Mouse (Mus musculus): ENCODE measurements around the gene Anapc15-ps. TPM values are rescaled to one million over a fixed set of nuclear protein-coding genes. Genes with fewer than 3 reads are reported as not detected.

Gene Anapc15-ps
- polyA plus RNA-seq, 1 experiment from 2014 or later: not detected

GRCm38 (mm10) chr10:95706867-95707266 is 33.6 kb upstream of the Anapc15-ps start:
- H3K9me3 ChIP-seq (replicated peaks): no peaks in the 10 kb centered on the region
- H3K27ac ChIP-seq: no peak overlapping the region
- H3K9ac ChIP-seq: no peak overlapping the region
- H3K36me3 ChIP-seq: no peaks in the 10 kb centered on the region
- no peaks in the 10 kb centered on the region for H3K27me3 ChIP-seq
- H3K4me1 ChIP-seq (replicated peaks): no peaks in the 10 kb centered on the region
- ATAC-seq (ENCODE audit: low read depth): no peak
- no peak overlapping the region for H3K4me3 ChIP-seq (replicated peaks)
- no peak for DNase-seq
- WGBS (ENCODE audit: insufficient replicate concordance): 66% methylated on average over 9 of the region's 9 CpGs
- no peak overlapping the region for H3K4me2 ChIP-seq

- no peak for ATAC-seq (ENCODE audit: low read depth)
- 60% methylated on average over 3 of the region's 3 CpGs for WGBS (ENCODE audit: insufficient replicate concordance)
- H3K27ac ChIP-seq: no peak overlapping the region
These were observed 32.5 kb upstream of the Anapc15-ps start for GRCm38 (mm10) chr10:95705747-95706146.

GRCm38 (mm10) chr10:95704847-95705246 is 31.6 kb upstream of the Anapc15-ps start:
- no peak for DNase-seq
- 79% methylated on average over 6 of the region's 6 CpGs for WGBS (ENCODE audit: insufficient replicate concordance)
- no peak overlapping the region for H3K9ac ChIP-seq

More at GRCm38 (mm10) chr10:95705747-95706146, 32.5 kb upstream of the Anapc15-ps start:
- H3K9me3 ChIP-seq (replicated peaks): no peaks in the 10 kb centered on the region
- no peak overlapping the region for H3K4me3 ChIP-seq (replicated peaks)
- H3K4me2 ChIP-seq: no peak overlapping the region
- no peaks in the 10 kb centered on the region for H3K4me1 ChIP-seq (replicated peaks)
- no peak for DNase-seq
- no peaks in the 10 kb centered on the region for H3K27me3 ChIP-seq
- H3K36me3 ChIP-seq: no peaks in the 10 kb centered on the region
- H3K9ac ChIP-seq: no peak overlapping the region

GRCm38 (mm10) chr10:95703730-95704129 is 30.5 kb upstream of the Anapc15-ps start:
- ATAC-seq (ENCODE audit: low read depth): no peak
- Histone ChIP-seq H3K9ac (no peak overlapping the region), H3K9me3 (replicated peaks) (no peaks in the 10 kb centered on the region), H3K27ac (no peak overlapping the region), H3K4me2 (no peak overlapping the region), H3K4me3 (replicated peaks) (no peak overlapping the region), H3K36me3 (no peaks in the 10 kb centered on the region), H3K27me3 (no peaks in the 10 kb centered on the region), H3K4me1 (replicated peaks) (no peaks in the 10 kb centered on the region)
- 71% methylated on average over 5 of the region's 5 CpGs for WGBS (ENCODE audit: insufficient replicate concordance)
- DNase-seq: no peak

More at GRCm38 (mm10) chr10:95704847-95705246, 31.6 kb upstream of the Anapc15-ps start:
- Histone ChIP-seq H3K27me3 (no peaks in the 10 kb centered on the region), H3K4me1 (replicated peaks) (no peaks in the 10 kb centered on the region), H3K4me3 (replicated peaks) (no peak overlapping the region), H3K4me2 (no peak overlapping the region), H3K27ac (no peak overlapping the region), H3K36me3 (no peaks in the 10 kb centered on the region), H3K9me3 (replicated peaks) (no peaks in the 10 kb centered on the region)
- ATAC-seq (ENCODE audit: low read depth): no peak

GRCm38 (mm10) chr10:95700422-95700821 is 27.2 kb upstream of the Anapc15-ps start:
- Histone ChIP-seq H3K4me1 (replicated peaks) (no peaks in the 10 kb centered on the region), H3K9me3 (replicated peaks) (no peaks in the 10 kb centered on the region), H3K27ac (no peak overlapping the region), H3K9ac (no peak overlapping the region), H3K36me3 (no peaks in the 10 kb centered on the region), H3K4me3 (replicated peaks) (no peak overlapping the region), H3K27me3 (no peaks in the 10 kb centered on the region), H3K4me2 (no peak overlapping the region)
- no peak for ATAC-seq (ENCODE audit: low read depth)
- no peak for DNase-seq
- WGBS (ENCODE audit: insufficient replicate concordance): 72% methylated on average over 4 of the region's 4 CpGs

GRCm38 (mm10) chr10:95698920-95699714 is 25.9 kb upstream of the Anapc15-ps start:
- H3K4me2 ChIP-seq: no peak overlapping the region
- H3K36me3 ChIP-seq: no peaks in the 10 kb centered on the region
- no peaks in the 10 kb centered on the region for H3K4me1 ChIP-seq (replicated peaks)
- WGBS (ENCODE audit: insufficient replicate concordance): 61% methylated on average over 8 of the region's 8 CpGs
- H3K4me3 ChIP-seq (replicated peaks): no peak overlapping the region
- no peak overlapping the region for H3K27ac ChIP-seq
- no peak overlapping the region for H3K9ac ChIP-seq
- no peak for DNase-seq
- H3K27me3 ChIP-seq: no peaks in the 10 kb centered on the region
- no peak for ATAC-seq (ENCODE audit: low read depth)
- no peaks in the 10 kb centered on the region for H3K9me3 ChIP-seq (replicated peaks)

GRCm38 (mm10) chr10:95696253-95696641 is 23.0 kb upstream of the Anapc15-ps start:
- Histone ChIP-seq H3K27me3 (no peaks in the 10 kb centered on the region), H3K9ac (no peak overlapping the region), H3K27ac (no peak overlapping the region), H3K36me3 (no peaks in the 10 kb centered on the region), H3K4me3 (replicated peaks) (no peak overlapping the region), H3K4me2 (no peak overlapping the region), H3K4me1 (replicated peaks) (no peaks in the 10 kb centered on the region), H3K9me3 (replicated peaks) (no peaks in the 10 kb centered on the region)
- ATAC-seq (ENCODE audit: low read depth) (no peak), DNase-seq (no peak)
- WGBS (ENCODE audit: insufficient replicate concordance): 58% methylated on average over 3 of the region's 3 CpGs

- H3K4me1 ChIP-seq (replicated peaks): no peaks in the 10 kb centered on the region
- H3K27me3 ChIP-seq: no peaks in the 10 kb centered on the region
- ATAC-seq (ENCODE audit: low read depth) (no peak), DNase-seq (no peak)
- H3K36me3 ChIP-seq: no peaks in the 10 kb centered on the region
- 72% methylated on average over 18 of the region's 18 CpGs for WGBS (ENCODE audit: insufficient replicate concordance)
- no peak overlapping the region for H3K4me3 ChIP-seq (replicated peaks)
- H3K9ac ChIP-seq: no peak overlapping the region
- H3K27ac ChIP-seq: no peak overlapping the region
- no peaks in the 10 kb centered on the region for H3K9me3 ChIP-seq (replicated peaks)
- no peak overlapping the region for H3K4me2 ChIP-seq
These were observed 22.5 kb upstream of the Anapc15-ps start for GRCm38 (mm10) chr10:95695603-95696252.

GRCm38 (mm10) chr10:95694559-95695251 is 21.5 kb upstream of the Anapc15-ps start:
- Histone ChIP-seq H3K9ac (no peak overlapping the region), H3K27me3 (no peaks in the 10 kb centered on the region), H3K4me3 (replicated peaks) (no peak overlapping the region), H3K4me1 (replicated peaks) (no peaks in the 10 kb centered on the region; the same call in 1 of the 2 replicates), H3K27ac (no peak overlapping the region), H3K36me3 (no peaks in the 10 kb centered on the region), H3K9me3 (replicated peaks) (no peaks in the 10 kb centered on the region), H3K4me2 (no peak overlapping the region)
- ATAC-seq (ENCODE audit: low read depth) (no peak), DNase-seq (no peak)
- WGBS (ENCODE audit: insufficient replicate concordance): 72% methylated on average over 12 of the region's 12 CpGs

- no peaks in the 10 kb centered on the region for H3K9me3 ChIP-seq (replicated peaks)
- WGBS (ENCODE audit: insufficient replicate concordance): 81% methylated on average over 4 of the region's 4 CpGs
These were observed 18.1 kb upstream of the Anapc15-ps start for GRCm38 (mm10) chr10:95691347-95691746.

GRCm38 (mm10) chr10:95689833-95690232 is 16.6 kb upstream of the Anapc15-ps start:
- ATAC-seq (ENCODE audit: low read depth) (peak; percentile 45; the same call in 1 of the 2 replicates), DNase-seq (no peak)
- Histone ChIP-seq H3K9me3 (replicated peaks) (no peaks in the 10 kb centered on the region), H3K9ac (no peak overlapping the region), H3K27me3 (no peaks in the 10 kb centered on the region), H3K4me2 (no peak overlapping the region), H3K4me3 (replicated peaks) (no peak overlapping the region), H3K27ac (no peak overlapping the region), H3K36me3 (no peaks in the 10 kb centered on the region), H3K4me1 (replicated peaks) (peaks cover 5% of the 10 kb centered on the region; the same call in 1 of the 2 replicates)
- WGBS (ENCODE audit: insufficient replicate concordance): 67% methylated on average over 1 of the region's 1 CpGs

More at GRCm38 (mm10) chr10:95691347-95691746, 18.1 kb upstream of the Anapc15-ps start:
- H3K27me3 ChIP-seq: no peaks in the 10 kb centered on the region
- ATAC-seq (ENCODE audit: low read depth) (no peak), DNase-seq (no peak)
- no peaks in the 10 kb centered on the region; the same call in 1 of the 2 replicates for H3K4me1 ChIP-seq (replicated peaks)
- no peaks in the 10 kb centered on the region for H3K36me3 ChIP-seq
- H3K9ac ChIP-seq: no peak overlapping the region
- H3K27ac ChIP-seq: no peak overlapping the region
- H3K4me3 ChIP-seq (replicated peaks): no peak overlapping the region
- no peak overlapping the region for H3K4me2 ChIP-seq
